Mouse (Mus musculus): ENCODE measurements at regions not wholly inside any gene's neighbourhood (a gene's known extent, or its start where the extent isn't known, plus 50 kb on each side); places are given as distances from the start of the nearest gene placed in this dataset.

GRCm38 (mm10) chr5:4595010-4595409 lies 162.8 kb downstream of the Fzd1 start:
- peak; percentile 10 for DNase-seq

DNA sequence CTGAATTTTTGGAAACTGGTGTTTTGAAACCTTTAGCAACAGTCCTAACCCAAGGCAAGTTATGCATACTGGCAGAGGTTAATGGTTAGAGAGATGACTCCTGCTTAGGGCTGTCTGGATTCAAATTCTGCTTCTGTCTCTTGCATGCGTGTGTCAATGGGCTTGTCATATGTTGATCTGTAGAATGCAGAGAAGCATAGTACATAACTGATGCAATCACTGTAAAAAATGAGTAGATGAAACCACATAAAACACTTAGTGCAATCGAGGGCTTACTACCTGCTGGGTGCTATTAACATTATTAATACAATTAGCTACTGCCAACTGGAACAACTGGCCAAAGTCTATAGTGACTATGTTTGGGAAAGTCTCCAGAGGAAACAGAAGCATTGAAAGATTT lies 163.3 kb downstream of the Fzd1 start:
- DNase-seq = no peak

- no peak for DNase-seq
These were observed 164.0 kb downstream of the Fzd1 start for GRCm38 (mm10) chr5:4593638-4594381.

- DNase-seq = no peak
These were observed 166.1 kb downstream of the Fzd1 start for GRCm38 (mm10) chr5:4591721-4592120.

- no peak for DNase-seq
These were observed 174.9 kb downstream of the Fzd1 start for GRCm38 (mm10) chr5:4582702-4583475.

DNA sequence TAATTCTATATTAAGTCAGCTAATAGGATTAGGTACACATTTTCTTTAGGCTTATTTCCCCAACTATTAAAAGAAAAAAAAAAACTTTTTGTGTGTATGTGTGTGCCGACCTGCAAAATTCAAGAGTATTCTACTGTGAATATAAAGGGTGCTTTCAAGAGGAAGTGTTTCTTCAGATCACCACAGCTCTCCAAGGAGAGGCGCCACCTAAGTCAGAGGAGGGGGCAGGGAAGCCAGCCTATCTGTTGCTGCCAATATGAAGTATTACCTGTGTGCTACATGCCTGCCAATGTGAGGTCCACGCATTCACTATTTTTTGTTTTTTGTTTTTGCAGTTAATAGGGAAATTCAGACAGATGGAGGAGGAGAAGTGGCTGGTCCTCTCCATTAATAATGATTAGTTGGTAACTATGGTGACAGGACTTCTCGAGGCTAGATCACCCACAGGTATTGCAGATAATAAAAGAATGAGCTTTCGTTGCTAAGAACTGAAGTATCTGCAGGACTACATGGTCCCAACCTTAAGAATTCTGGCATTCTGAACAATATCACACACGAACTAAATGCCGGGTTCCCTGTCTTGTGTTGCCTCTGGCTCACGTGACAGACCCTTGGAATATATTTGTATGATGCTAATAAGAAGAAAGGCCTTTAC lies 177.5 kb downstream of the Fzd1 start:
- no peak for DNase-seq

- DNase-seq = no peak
These were observed 179.0 kb downstream of the Fzd1 start for GRCm38 (mm10) chr5:4578856-4579255.

GRCm38 (mm10) chr5:4577179-4577578 lies 180.7 kb downstream of the Fzd1 start:
- no peak for DNase-seq

DNA sequence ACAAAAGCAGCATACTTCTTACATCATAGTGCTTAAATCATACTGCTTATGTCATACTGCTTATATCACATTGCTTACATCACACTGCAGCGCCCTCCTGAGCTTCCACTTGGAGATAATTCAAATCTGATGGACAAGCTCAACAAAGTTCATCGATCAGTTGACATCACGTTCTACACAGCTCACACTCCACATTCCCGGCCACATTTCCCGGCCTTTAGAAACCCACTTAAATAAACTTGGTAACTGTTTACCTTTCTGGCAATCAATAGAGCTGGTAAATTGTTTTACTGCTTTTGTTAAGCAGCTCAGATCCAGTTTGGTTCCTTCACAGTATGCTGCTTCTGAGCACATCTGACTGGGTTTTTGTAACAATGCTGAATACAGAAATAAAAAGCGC lies 194.0 kb downstream of the Fzd1 start:
- DNase-seq = no peak

DNA sequence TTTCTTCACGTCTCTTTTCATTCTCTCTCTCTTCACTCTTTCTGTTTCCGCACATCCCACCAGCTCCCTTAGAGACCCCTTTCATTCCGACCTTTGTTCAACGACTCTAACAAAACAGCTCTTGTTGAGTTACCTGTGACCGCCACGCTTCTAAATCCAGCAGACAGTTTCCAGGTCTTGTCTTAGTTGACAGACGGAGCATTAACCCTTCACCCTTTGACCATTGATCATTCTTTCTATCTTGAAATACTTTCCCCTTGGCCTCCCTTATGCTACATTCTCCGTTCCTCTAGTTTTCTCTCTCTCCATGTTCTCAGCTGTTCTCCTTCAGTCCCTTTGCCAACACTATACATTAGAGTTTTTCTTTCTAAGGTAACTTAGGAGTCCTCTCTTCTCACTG lies 196.2 kb downstream of the Fzd1 start:
- DNase-seq = no peak

GRCm38 (mm10) chr5:4561139-4561470 lies 196.7 kb downstream of the Fzd1 start:
- no peak for DNase-seq

DNA sequence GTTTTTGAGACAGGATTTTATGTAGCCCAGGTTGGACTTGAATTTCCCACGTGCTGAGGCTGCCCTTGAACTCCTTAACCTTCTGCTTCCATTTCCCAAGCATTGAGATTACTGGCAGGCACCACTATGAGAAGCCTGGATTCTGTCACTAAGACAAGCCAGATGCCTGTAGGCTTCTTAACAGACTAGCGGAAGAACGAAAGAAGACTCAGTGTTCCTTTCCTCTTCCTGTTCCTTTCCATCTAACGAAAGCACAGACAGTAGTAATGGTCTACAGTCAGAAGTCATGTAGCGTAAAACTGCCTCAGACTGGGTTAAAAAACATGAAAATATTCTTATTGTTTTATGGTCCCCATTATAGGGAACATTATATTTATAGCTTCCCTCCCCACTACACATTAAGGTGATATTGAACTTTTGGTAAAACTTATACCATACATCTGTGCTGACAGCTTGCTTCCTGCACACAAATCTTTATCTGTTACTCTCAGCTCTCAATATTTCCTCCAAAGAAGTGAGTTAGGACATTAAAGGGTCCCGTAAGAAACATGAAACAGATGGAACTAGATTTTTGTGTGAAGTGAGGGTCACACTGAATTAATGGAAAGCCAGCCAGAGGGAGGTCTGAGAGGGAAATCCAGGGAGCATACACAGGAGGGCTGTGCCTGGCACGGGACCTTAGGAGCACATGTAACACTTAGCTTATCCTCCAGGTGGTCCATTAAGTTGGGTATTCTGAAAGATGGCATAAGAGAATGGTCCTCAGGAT lies 197.3 kb downstream of the Fzd1 start:
- no peak for DNase-seq

DNA sequence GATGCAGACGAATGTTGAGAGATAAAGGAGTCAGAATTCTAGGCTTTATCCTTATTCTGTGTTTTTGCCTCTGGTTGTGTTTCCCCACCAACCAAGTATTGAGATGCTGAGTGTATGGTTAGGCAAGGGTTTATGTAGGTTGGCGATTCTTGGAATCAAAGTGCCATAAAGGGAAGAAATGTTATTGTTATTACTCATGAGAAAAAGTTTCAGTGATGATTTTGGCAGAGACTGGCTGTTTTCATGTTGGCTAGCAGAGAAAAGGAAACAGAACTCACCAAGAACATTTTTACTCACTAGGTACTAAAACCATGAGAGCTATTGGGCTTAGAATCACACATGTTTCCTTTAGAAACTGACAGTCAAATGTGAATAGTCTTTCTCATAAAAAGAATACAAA lies 202.9 kb downstream of the Fzd1 start:
- no peak for DNase-seq

DNA sequence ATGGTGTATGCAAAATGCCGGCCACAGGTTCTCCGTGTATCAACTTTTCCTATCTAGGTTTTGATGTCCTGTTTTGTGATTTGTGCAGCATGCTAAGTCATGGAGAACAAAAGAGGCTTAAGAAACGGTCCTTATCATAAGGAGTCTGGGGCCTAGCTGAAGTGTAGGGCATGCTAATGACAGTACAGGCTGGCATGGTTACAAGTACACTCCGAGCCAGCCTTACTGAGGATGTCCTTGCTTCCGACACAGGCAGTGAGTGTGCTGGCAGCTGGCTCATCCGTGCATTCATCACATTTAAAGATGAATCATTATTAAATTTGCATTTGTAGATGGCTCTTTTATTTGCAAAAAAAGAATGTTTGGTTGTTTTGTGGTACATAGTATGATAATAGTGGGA lies 219.3 kb downstream of the Fzd1 start:
- peak; percentile 56 for DNase-seq

DNA sequence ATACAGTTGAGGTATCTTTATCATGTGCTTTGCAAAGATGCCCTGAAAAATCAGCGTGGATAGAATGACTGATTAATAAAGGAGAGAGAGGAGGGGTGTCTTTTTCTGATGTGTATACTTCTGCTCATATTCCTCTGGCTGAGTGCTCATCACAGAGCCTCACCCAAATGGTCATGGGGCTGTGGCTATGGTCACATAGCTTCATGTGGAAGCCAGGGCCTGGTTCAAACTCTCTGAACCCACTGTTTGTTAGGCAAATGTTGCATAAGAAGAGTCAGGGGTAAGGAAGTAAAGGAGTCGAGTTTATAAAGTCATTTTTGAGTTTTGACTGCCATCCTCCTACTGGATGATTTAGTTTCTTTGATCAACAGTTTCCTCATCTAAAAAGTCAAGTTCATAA lies 221.0 kb downstream of the Fzd1 start:
- DNase-seq = no peak

GRCm38 (mm10) chr5:4535951-4536350 lies 221.9 kb downstream of the Fzd1 start:
- no peak for DNase-seq

GRCm38 (mm10) chr5:4534512-4534911 lies 223.3 kb downstream of the Fzd1 start:
- DNase-seq = no peak

GRCm38 (mm10) chr5:4530236-4531067 lies 227.4 kb downstream of the Fzd1 start:
- peak; percentile 4 for DNase-seq

GRCm38 (mm10) chr5:4526042-4526815 lies 231.6 kb downstream of the Fzd1 start:
- DNase-seq = no peak

GRCm38 (mm10) chr5:4500599-4500998 lies 257.2 kb downstream of the Fzd1 start:
- DNase-seq = no peak

DNA sequence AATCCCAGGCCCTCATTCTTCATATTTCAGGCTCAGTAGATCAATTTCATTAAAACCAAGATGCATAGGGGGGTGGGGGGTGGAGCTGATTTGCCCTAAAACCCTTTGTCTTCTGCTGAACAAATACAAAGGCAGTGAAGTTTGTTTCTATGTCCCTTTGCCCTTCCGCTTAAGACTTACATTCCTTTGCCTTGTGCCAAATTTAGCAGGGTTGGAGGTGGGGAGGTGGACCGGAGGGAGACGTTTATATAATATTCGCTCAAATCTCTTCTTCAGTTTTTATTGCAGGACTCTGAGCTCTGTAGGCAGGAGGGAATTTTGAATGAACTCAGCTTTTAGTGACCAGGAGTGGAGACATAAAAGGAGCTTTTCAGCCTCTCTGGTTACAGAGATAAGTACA lies 258.8 kb downstream of the Fzd1 start:
- DNase-seq = no peak
